Mouse (Mus musculus) testis, postnatal 14 days (tissue): ENCODE measurements around the gene Fbxw11.

ENCODE experiments used
- DNase-seq: peaks from one replicate; pipeline ENCODE4 v3.0.0; 2021; ENCODE audit warnings: low spot score

Gene Fbxw11

DNA sequence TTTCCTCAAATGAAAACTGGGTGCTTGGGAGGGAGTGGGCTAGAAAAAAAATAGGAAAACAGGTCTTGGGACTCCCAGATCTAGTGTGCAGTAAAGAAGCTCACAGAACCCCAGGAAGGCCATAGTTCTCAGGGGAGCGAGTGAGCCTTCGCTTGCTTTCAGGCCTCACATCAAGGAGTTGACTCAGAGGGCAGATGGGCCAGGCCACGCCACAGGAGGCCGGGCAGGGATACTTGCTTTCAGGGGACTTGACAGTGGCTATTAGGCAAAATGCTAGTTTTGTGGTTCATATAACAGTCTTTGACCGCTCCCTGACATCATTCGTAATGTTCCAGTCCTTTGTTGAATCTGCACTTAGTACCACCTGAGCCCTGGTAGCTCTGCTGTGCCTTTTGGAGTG is 18.6 kb upstream of the Fbxw11 start:
- no peak for DNase-seq

- no peak for DNase-seq
These were observed 16.8 kb upstream of the Fbxw11 start for GRCm38 (mm10) chr11:32625677-32626076.

GRCm38 (mm10) chr11:32626079-32626478 is 16.4 kb upstream of the Fbxw11 start:
- DNase-seq = no peak

GRCm38 (mm10) chr11:32627900-32628299 is 14.6 kb upstream of the Fbxw11 start:
- DNase-seq = no peak

- DNase-seq = no peak
These were observed 12.8 kb upstream of the Fbxw11 start for GRCm38 (mm10) chr11:32629713-32630211.

DNA sequence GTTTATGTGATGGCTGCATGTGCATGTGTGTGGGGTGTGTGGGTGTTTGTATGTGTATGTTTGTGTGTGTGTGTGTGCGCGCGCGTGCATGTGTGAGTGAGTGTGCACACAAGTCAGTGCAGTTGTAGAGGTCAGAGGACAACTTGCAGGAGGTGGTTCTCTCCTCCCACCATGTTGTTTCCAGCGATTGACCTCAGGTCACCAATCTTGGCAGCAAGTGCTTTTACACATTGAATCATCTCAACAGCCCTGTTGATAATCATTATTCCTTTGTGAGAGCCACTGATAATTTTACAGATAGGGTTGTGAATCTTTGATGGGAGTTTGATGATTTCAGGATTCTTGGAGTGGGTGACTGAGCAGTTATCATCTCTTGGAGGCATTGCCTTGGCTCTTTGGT is 9.9 kb upstream of the Fbxw11 start:
- DNase-seq = no peak

DNA sequence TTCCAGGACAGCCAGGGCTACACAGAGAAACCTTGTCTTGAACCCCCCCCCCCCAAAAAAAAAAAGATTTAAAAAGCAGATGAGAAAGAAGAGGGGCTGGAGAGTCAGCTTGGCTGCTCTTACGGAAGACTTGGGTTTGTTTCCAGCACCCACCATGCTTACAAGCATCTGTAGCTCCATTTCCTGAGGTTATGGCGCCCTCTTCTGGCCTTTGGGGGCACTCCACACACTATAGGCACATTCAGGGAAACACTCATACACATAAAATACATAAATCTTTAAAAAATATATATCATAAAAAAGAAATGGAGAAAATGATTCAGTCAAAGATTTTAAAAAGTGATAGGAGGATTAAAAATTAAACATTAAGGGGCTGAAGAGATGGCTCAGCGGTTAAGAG is 9.0 kb upstream of the Fbxw11 start:
- DNase-seq = peak; percentile 42

- DNase-seq = no peak
These were observed 8.4 kb upstream of the Fbxw11 start for GRCm38 (mm10) chr11:32634143-32634542.

DNA sequence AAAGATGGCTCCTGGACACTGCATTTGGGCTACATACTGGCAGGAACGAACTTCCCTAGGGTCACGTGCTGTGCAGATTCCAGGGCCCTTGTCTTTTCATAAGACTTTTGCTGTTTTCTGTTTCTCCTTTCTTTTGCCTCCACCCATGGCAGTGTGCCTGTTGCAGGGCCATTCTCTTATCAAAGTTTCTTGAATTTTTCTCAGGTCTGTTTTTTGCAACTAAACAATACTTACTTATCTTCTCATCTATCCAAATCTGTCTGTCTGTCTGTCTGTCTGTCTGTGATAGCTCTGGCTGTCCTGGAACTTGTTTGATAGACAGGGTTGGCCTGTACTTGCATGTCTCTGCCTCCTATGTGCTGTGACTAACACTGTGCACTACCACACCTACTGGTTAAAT is 7.7 kb upstream of the Fbxw11 start:
- no peak for DNase-seq

- DNase-seq = no peak
These were observed 6.2 kb upstream of the Fbxw11 start for GRCm38 (mm10) chr11:32636275-32636674.

- no peak for DNase-seq
These were observed 3.8 kb upstream of the Fbxw11 start for GRCm38 (mm10) chr11:32638521-32639255.

DNA sequence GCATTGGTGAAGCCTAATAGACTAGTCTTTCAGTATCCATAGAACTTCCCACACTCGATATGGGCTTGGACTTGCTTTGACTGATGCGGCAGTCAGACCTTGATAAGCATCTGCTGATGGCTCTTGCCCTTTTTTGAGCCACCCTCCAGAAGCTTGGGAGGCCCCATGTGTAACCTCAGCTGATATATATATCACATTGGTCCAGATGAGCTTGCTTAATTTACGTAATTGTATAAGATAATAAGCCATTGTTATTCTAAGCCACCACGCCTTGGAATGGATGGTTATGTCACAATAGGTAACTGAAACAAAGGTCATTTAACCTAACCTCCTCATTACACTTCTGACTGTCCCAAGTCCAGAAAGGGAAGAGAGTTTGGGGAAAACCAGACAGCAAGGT is 1.9 kb upstream of the Fbxw11 start:
- DNase-seq = no peak

GRCm38 (mm10) chr11:32642899-32643886 is 669 bp downstream of the Fbxw11 start:
- DNase-seq = peak; percentile 76

- no peak for DNase-seq
These were observed 1.5 kb downstream of the Fbxw11 start for GRCm38 (mm10) chr11:32644010-32644409.

DNA sequence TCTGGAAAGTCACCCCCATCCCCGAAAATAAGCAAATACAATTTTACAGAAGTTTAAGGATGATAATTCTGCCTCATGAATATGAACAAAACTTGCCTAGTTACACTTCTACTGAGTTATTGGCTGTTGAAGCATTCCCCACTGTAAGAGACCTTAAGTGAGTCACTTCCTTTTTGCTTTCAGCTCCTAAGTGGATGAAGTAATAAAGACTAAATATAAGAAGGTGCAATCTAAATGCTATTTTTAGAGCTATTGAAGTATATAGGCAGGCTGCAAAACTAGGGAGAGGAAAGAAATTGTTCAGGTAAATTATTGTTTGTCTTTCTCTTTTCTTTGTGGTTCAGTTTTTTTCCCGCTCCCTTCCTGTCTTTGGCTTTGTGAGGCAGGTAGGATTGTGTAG is 4.7 kb downstream of the Fbxw11 start:
- no peak for DNase-seq

GRCm38 (mm10) chr11:32650236-32650749 is 7.8 kb downstream of the Fbxw11 start:
- no peak for DNase-seq

DNA sequence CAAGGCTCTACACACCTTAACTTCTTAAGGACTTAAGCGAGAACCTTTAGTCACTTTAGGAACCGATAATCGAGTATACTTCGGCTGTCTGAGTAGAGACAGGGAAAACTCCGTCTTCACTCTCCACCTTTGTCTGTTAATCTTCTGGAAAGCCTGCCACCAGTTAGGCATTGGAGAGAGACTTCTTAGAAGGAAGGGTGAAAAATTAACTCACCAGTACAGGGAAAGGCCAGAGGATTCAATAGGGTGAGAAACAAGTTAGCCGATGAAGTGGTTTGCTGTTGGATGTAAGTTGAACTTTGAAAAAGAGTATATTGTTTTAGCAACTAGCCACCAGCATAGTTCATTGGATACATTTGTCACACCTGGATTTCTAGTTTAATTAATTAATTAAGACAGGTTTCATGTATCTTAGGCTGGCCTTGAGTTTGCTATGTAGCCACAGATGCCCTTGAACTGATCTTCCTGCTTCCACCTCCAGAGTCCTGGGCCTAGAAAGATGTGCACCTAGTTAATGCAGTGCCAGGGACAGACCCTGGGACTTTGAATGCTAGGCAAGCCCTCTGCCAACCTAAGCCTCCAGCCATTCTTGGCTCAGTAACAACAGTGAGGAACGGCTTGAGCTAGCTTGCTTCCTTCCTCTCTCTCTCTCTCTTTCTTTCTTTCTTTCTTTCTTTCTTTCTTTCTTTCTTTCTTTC is 8.5 kb downstream of the Fbxw11 start:
- DNase-seq = no peak

DNA sequence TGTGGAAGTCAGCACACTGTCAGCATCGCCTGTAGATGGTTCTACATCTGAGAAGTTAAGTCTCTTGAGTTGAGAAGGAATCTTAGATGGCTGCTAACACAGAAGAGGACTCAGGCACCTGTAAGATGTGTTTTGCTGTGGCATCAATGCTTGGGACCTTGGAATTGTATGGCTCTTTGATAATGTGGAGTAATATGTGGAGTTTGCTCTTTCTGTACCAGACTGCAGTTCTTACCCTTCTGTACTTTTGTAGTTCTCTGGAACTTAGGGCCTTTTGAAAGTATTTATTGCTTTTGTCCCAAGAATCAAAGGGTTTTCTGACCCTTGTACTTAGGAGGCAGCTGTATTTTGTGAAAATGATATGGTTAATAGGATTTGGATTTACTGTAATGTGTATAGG is 9.2 kb downstream of the Fbxw11 start:
- DNase-seq = no peak

- no peak for DNase-seq
These were observed 19.6 kb downstream of the Fbxw11 start for GRCm38 (mm10) chr11:32662082-32662656.

- DNase-seq = no peak
These were observed 23.1 kb downstream of the Fbxw11 start for GRCm38 (mm10) chr11:32665639-32666038.

- DNase-seq = no peak
These were observed 24.5 kb downstream of the Fbxw11 start for GRCm38 (mm10) chr11:32666983-32667382.

DNA sequence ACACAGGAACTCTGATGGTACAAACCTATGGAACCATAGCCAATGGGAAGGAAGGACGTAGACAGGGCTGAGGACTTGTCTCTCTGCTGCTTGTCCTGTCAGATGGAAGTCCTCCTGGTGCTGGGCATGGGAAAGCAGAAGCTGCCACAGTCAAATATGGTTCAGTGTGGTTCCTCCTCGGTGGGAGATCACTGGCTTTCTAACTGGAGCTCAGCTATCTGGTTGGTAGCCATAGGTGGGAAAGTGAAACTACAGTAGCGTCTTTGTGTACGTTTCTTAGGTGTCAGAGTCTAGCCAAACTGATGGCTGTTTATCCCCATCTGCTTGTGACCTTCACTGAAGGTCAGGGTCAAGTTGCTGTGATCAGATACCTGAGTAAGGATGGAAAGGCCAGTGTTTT is 29.0 kb downstream of the Fbxw11 start:
- DNase-seq = no peak
